Mouse (Mus musculus): ENCODE results near the gene Cpeb3.

Cpeb3 gene

GRCm38 (mm10) chr19:37040906-37041305 lies 167.5 kb downstream of the Cpeb3 start:
- no peak for DNase-seq (ENCODE audit: low spot score in 2 of 2)

GRCm38 (mm10) chr19:37032364-37032763 lies 176.0 kb downstream of the Cpeb3 start:
- no peak for DNase-seq (ENCODE audit: low spot score in 2 of 2)

GRCm38 (mm10) chr19:37031446-37031845 lies 177.0 kb downstream of the Cpeb3 start:
- DNase-seq (ENCODE audit: low spot score in 2 of 2): no peak

GRCm38 (mm10) chr19:37029771-37030170 lies 178.6 kb downstream of the Cpeb3 start:
- DNase-seq (ENCODE audit: low spot score in 2 of 2): no peak

- DNase-seq (ENCODE audit: low spot score in 2 of 2): no peak
Observed at GRCm38 (mm10) chr19:37026408-37026807, 182.0 kb downstream of the Cpeb3 start.

GRCm38 (mm10) chr19:37025839-37026319 lies 182.5 kb downstream of the Cpeb3 start:
- DNase-seq (ENCODE audit: low spot score in 2 of 2): no peak

- no peak for DNase-seq (ENCODE audit: low spot score in 2 of 2)
Observed at GRCm38 (mm10) chr19:37022146-37022545, 186.3 kb downstream of the Cpeb3 start.

GRCm38 (mm10) chr19:37020951-37021350 lies 187.4 kb downstream of the Cpeb3 start:
- no peak for DNase-seq (ENCODE audit: low spot score in 2 of 2)

- DNase-seq (ENCODE audit: low spot score in 2 of 2): no peak
Observed at GRCm38 (mm10) chr19:37020531-37020930, 187.9 kb downstream of the Cpeb3 start.

- DNase-seq (ENCODE audit: low spot score in 2 of 2): no peak
Observed at GRCm38 (mm10) chr19:37018931-37019330, 189.5 kb downstream of the Cpeb3 start.

- DNase-seq (ENCODE audit: low spot score in 2 of 2): peak; percentile 55 to 72
Observed at GRCm38 (mm10) chr19:37018411-37018810, 190.0 kb downstream of the Cpeb3 start.

- DNase-seq (ENCODE audit: low spot score in 2 of 2): no peak
Observed at GRCm38 (mm10) chr19:37016890-37017289, 191.5 kb downstream of the Cpeb3 start.

- no peak for DNase-seq (ENCODE audit: low spot score in 2 of 2)
Observed at GRCm38 (mm10) chr19:37014173-37014939, 194.0 kb downstream of the Cpeb3 start.

- no peak for DNase-seq (ENCODE audit: low spot score in 2 of 2)
Observed at GRCm38 (mm10) chr19:37013461-37013860, 194.9 kb downstream of the Cpeb3 start.

- DNase-seq (ENCODE audit: low spot score in 2 of 2): no peak
Observed at GRCm38 (mm10) chr19:37009878-37010281, 198.5 kb downstream of the Cpeb3 start.

GRCm38 (mm10) chr19:37004557-37004956 lies 203.8 kb downstream of the Cpeb3 start:
- no peak for DNase-seq (ENCODE audit: low spot score in 2 of 2)
